Mouse (Mus musculus) spleen, adult 2 months (tissue): ENCODE measurements around the gene Klc4. TPM values are rescaled to one million over a fixed set of nuclear protein-coding genes. Genes with fewer than 3 reads are reported as not detected.

Experiments used
- DNase-seq, 2 experiments: peaks; one replicate each; pipeline versions ENCODE4 v3.0.0 to v3.0.0-alpha.2; 2012 to 2021; ENCODE audit warnings: low spot score in 2 of 2, low read depth in 1 of 2
- H3K27ac ChIP-seq: fragments of 200-500 bp; 2 replicates; pipeline ENCODE4 v1.5.1; 2012; ENCODE audit warnings: low read length, inconsistent platforms; ENCODE audit not compliant: insufficient read depth
- H3K27me3 ChIP-seq: fragments of 200-500 bp; 2 replicates; pipeline ENCODE4 v1.6.1; 2012; ENCODE audit warnings: mild to moderate bottlenecking, moderate library complexity, low read length, inconsistent platforms; ENCODE audit not compliant: control insufficient read depth, insufficient read depth
- H3K36me3 ChIP-seq: fragments of 200-500 bp; 2 replicates; pipeline ENCODE4 v1.6.1; 2012; ENCODE audit warnings: mild to moderate bottlenecking, low read length, inconsistent platforms; ENCODE audit not compliant: control insufficient read depth, insufficient read depth
- H3K4me1 ChIP-seq: fragments of 200-500 bp; 2 replicates; pipeline ENCODE4 v1.6.1; 2011; ENCODE audit warnings: inconsistent platforms; ENCODE audit not compliant: control insufficient read depth, insufficient read depth, insufficient read length
- H3K4me3 ChIP-seq: fragments of 200-500 bp; 2 replicates; pipeline ENCODE4 v1.5.1; 2011; ENCODE audit warnings: mild to moderate bottlenecking, inconsistent platforms; ENCODE audit not compliant: insufficient read depth, insufficient read length; ENCODE audit errors: extremely low read depth
- CTCF ChIP-seq: fragments of 200-500 bp; IDR thresholded peaks from 2 replicates; pipeline ENCODE4 v1.5.1; 2011; ENCODE audit warnings: mild to moderate bottlenecking, inconsistent platforms; ENCODE audit not compliant: insufficient read depth, insufficient read length, insufficient replicate concordance; ENCODE audit errors: extremely low read depth
- POLR2A ChIP-seq: fragments of 200-500 bp; IDR thresholded peaks from 2 replicates; pipeline ENCODE4 v1.6.1; 2011; ENCODE audit warnings: low read depth, low read length, inconsistent platforms
- WGBS: fragments of 180-500 bp; shearing (Covaris S2); methylation state at CpG from one replicate; pipeline ENCODE4 v1.1.7; 2018; 5-methylcytosine and 5-hydroxymethylcytosine counted together
- polyA plus RNA-seq: library from polyadenylated mRNA; depleted of rRNA; stranded (reverse); fragments of >200 nt; gene quantifications from 2 replicates; pipeline ENCODE4 v1.2.3, GENCODE M21; 2012

Gene Klc4
- polyA plus RNA-seq, 1 experiment = 14.2 TPM

GRCm38 (mm10) chr17:46602212-46602611 is 43.6 kb downstream of the Klc4 start:
- TF ChIP-seq CTCF (no peak), POLR2A (no peak)
- no peaks in the 10 kb centered on the region for H3K4me1 ChIP-seq
- H3K27ac ChIP-seq = no peak overlapping the region
- H3K4me3 ChIP-seq = no peak overlapping the region
- 19% methylated on average over 9 of the region's 9 CpGs for WGBS
- DNase-seq = no peak
- no peaks in the 10 kb centered on the region for H3K27me3 ChIP-seq
- no peaks in the 10 kb centered on the region for H3K36me3 ChIP-seq

GRCm38 (mm10) chr17:46600569-46600968 is 45.3 kb downstream of the Klc4 start:
- WGBS = 90% methylated on average over 2 of the region's 2 CpGs
- DNase-seq = no peak
- no peaks in the 10 kb centered on the region for H3K36me3 ChIP-seq
- no peaks in the 10 kb centered on the region for H3K4me1 ChIP-seq
- TF ChIP-seq POLR2A (no peak), CTCF (no peak)
- H3K27ac ChIP-seq = no peak overlapping the region
- H3K4me3 ChIP-seq = no peak overlapping the region
- no peaks in the 10 kb centered on the region for H3K27me3 ChIP-seq

- H3K36me3 ChIP-seq = no peaks in the 10 kb centered on the region
- no peak for TF ChIP-seq POLR2A
- no peak for TF ChIP-seq CTCF
- 90% methylated on average over 4 of the region's 4 CpGs for WGBS
These were observed 46.9 kb downstream of the Klc4 start for GRCm38 (mm10) chr17:46598963-46599362.

GRCm38 (mm10) chr17:46597956-46598355 is 47.9 kb downstream of the Klc4 start:
- Histone ChIP-seq H3K27me3 (no peaks in the 10 kb centered on the region), H3K27ac (no peak overlapping the region), H3K36me3 (no peaks in the 10 kb centered on the region), H3K4me1 (no peaks in the 10 kb centered on the region), H3K4me3 (no peak overlapping the region)
- DNase-seq = no peak
- TF ChIP-seq CTCF = no peak
- TF ChIP-seq POLR2A = no peak
- WGBS = 79% methylated on average over 11 of the region's 11 CpGs

More at GRCm38 (mm10) chr17:46598963-46599362, 46.9 kb downstream of the Klc4 start:
- Histone ChIP-seq H3K4me1 (no peaks in the 10 kb centered on the region), H3K27me3 (no peaks in the 10 kb centered on the region), H3K4me3 (no peak overlapping the region), H3K27ac (no peak overlapping the region)
- DNase-seq = no peak

GRCm38 (mm10) chr17:46595336-46595735 is 50.5 kb downstream of the Klc4 start:
- WGBS = 91% methylated on average over 6 of the region's 6 CpGs
- no peaks in the 10 kb centered on the region for H3K36me3 ChIP-seq

GRCm38 (mm10) chr17:46594606-46595005 is 51.2 kb downstream of the Klc4 start:
- no peak for DNase-seq
- WGBS = 91% methylated on average over 9 of the region's 9 CpGs
- Histone ChIP-seq H3K36me3 (no peaks in the 10 kb centered on the region), H3K4me3 (no peak overlapping the region), H3K4me1 (no peaks in the 10 kb centered on the region), H3K27ac (no peak overlapping the region), H3K27me3 (no peaks in the 10 kb centered on the region)
- TF ChIP-seq POLR2A = no peak
- no peak for TF ChIP-seq CTCF

More at GRCm38 (mm10) chr17:46595336-46595735, 50.5 kb downstream of the Klc4 start:
- no peak for DNase-seq
- no peaks in the 10 kb centered on the region for H3K27me3 ChIP-seq
- H3K4me1 ChIP-seq = no peaks in the 10 kb centered on the region
- no peak overlapping the region for H3K27ac ChIP-seq
- H3K4me3 ChIP-seq = no peak overlapping the region
- no peak for TF ChIP-seq CTCF
- no peak for TF ChIP-seq POLR2A

GRCm38 (mm10) chr17:46593124-46593523 is 52.7 kb downstream of the Klc4 start:
- Histone ChIP-seq H3K27me3 (no peaks in the 10 kb centered on the region), H3K27ac (no peak overlapping the region), H3K36me3 (no peaks in the 10 kb centered on the region), H3K4me3 (no peak overlapping the region), H3K4me1 (no peaks in the 10 kb centered on the region)
- DNase-seq = no peak
- TF ChIP-seq POLR2A = no peak
- no peak for TF ChIP-seq CTCF
- WGBS = 95% methylated on average over 4 of the region's 4 CpGs
